Mouse (Mus musculus) heart, postnatal 0 days (tissue): Measurements from ENCODE around the gene Utp15. TPM values are rescaled to one million over a fixed set of nuclear protein-coding genes. Genes with fewer than 3 reads are reported as not detected.

ENCODE experiments used
- ATAC-seq: fragments of 200-750 bp; cut with Nextera tagmentation; 2 replicates; pipeline ENCODE4 v1.8.0; 2017; ENCODE audit warnings: low read depth, moderate number of reproducible peaks, moderate library complexity; ENCODE audit not compliant: insufficient read depth
- DNase-seq: peaks from one replicate; pipeline ENCODE4 v3.0.0-alpha.2; 2016; ENCODE audit warnings: low spot score
- H3K27ac ChIP-seq: fragments of 300-500 bp; sonication (generic); 2 replicates; pipeline ENCODE4 v1.5.1; 2014; ENCODE audit warnings: low read depth, mild to moderate bottlenecking
- H3K27me3 ChIP-seq: fragments of 300-500 bp; sonication (generic); 2 replicates; pipeline ENCODE4 v1.6.1; 2014; ENCODE audit warnings: low read length, mixed read lengths; ENCODE audit not compliant: control insufficient read depth, insufficient read depth
- H3K36me3 ChIP-seq: fragments of 300-500 bp; sonication (generic); replicated peaks from 2 replicates; pipeline ENCODE4 v1.6.1; 2014; ENCODE audit warnings: low read length, mixed read lengths; ENCODE audit not compliant: control insufficient read depth, insufficient read depth
- H3K4me1 ChIP-seq: fragments of 300-500 bp; sonication (generic); 2 replicates; pipeline ENCODE4 v1.6.1; 2014; ENCODE audit warnings: antibody characterized with exemption; ENCODE audit not compliant: control insufficient read depth, insufficient read depth
- H3K4me2 ChIP-seq: fragments of 300-500 bp; sonication (generic); 2 replicates; pipeline ENCODE4 v1.6.1; 2014; ENCODE audit warnings: low read depth, mild to moderate bottlenecking, low read length, moderate library complexity
- H3K4me3 ChIP-seq: fragments of 300-500 bp; sonication (generic); 2 replicates; pipeline ENCODE4 v1.5.1; 2014; ENCODE audit warnings: low read depth, low read length
- H3K9ac ChIP-seq: fragments of 300-500 bp; sonication (generic); replicated peaks from 2 replicates; pipeline ENCODE4 v1.6.1; 2014; ENCODE audit warnings: low read depth, low read length, mixed read lengths
- H3K9me3 ChIP-seq: fragments of 300-500 bp; sonication (generic); replicated peaks from 2 replicates; pipeline ENCODE4 v1.6.1; 2016; ENCODE audit warnings: low read length; ENCODE audit not compliant: control insufficient read depth
- CTCF ChIP-seq: IDR thresholded peaks from 2 replicates; pipeline ENCODE4 v1.5.1; 2016; ENCODE audit warnings: antibody characterized with exemption, control low read depth, low read depth
- EP300 ChIP-seq: IDR thresholded peaks from 2 replicates; pipeline ENCODE4 v1.6.1; 2016; ENCODE audit warnings: antibody characterized with exemption, low read depth
- WGBS: fragments of 180-500 bp; shearing (Covaris S2); extraction: QIAGEN DNeasy Blood & Tissue Kit; methylation state at CpG from one replicate; pipeline ENCODE4 v1.1.7; 2014; 5-methylcytosine and 5-hydroxymethylcytosine counted together
- polyA plus RNA-seq: library from polyadenylated mRNA; unstranded; fragments of >200 nt; fragmentation: Nextera tagmentation; extraction: Ambion mirVana; gene quantifications from 2 replicates; pipeline ENCODE4 v1.2.1, GENCODE M21; 2015
- total RNA-seq: library from RNA; depleted of rRNA; stranded (reverse); fragments of >200 nt; gene quantifications from 2 replicates; pipeline ENCODE4 v1.2.3, GENCODE M21; 2014; ENCODE audit warnings: low replicate concordance

Utp15 gene
- total and polyA plus RNA-seq, 2 experiments from 2014 or later, result 7.7 to 13.9 TPM

DNA sequence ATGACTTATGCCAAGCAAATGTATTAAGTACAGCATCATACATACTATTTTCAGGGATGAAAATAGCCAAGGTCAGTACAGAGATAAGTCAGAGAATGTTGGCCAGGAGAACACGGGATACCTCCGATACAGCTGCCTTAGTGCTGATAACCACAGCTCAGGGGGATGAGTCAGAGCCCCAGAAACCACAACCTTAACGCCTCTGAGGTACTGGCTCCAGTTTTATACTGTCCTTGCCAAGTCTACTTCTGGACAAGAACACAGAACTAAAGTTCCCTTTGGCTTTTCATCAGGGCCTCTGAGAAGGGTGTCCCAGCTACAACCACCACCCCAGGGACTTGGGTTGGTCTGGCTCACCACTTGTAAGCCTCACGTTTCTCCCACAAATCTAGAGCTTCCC lies 12.8 kb upstream of the Utp15 start:
- peak; percentile 79 for DNase-seq
- TF ChIP-seq CTCF (no peak), EP300 (no peak; the same call in 1 of the 2 replicates)
- H3K4me2 ChIP-seq, result no peak overlapping the region
- no peak overlapping the region for H3K9ac ChIP-seq
- H3K27me3 ChIP-seq, result no peaks in the 10 kb centered on the region
- H3K36me3 ChIP-seq, result peaks cover 41% of the 10 kb centered on the region
- H3K27ac ChIP-seq, result peak overlapping the region; percentile 74
- peak; percentile 88 for ATAC-seq
- peaks cover 13% of the 10 kb centered on the region; the same call in 1 of the 2 replicates for H3K4me1 ChIP-seq
- no peak overlapping the region for H3K4me3 ChIP-seq
- H3K9me3 ChIP-seq, result no peaks in the 10 kb centered on the region
- 15% methylated on average over 4 of the region's 4 CpGs for WGBS

DNA sequence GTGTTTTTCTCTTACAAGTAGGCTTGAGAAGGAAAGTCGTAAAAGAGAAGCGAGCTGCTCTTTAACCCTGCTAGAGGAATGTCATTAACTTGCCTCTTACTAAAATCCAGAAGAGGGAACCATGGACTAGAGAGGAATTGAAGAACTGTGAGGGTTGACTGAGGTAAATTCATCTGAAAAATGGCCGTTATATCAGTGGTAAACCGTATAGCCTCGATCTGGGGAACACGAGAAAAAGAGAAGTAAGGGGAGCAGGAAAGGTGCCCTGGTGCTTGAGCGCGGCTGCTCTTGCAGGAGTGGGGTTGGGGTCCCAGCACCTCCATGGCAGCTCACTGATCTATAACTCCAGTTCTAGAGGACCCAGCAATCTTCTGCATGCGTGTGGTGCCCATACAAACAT lies 11.2 kb upstream of the Utp15 start:
- Histone ChIP-seq H3K9me3 (no peaks in the 10 kb centered on the region), H3K27ac (no peak overlapping the region), H3K9ac (no peak overlapping the region), H3K4me2 (no peak overlapping the region), H3K4me3 (no peak overlapping the region), H3K36me3 (peaks cover 50% of the 10 kb centered on the region), H3K27me3 (no peaks in the 10 kb centered on the region), H3K4me1 (peaks cover 13% of the 10 kb centered on the region; the same call in 1 of the 2 replicates)
- ATAC-seq (no peak), DNase-seq (no peak)
- WGBS, result 93% methylated on average over 9 of the region's 9 CpGs
- TF ChIP-seq CTCF (no peak), EP300 (no peak)

DNA sequence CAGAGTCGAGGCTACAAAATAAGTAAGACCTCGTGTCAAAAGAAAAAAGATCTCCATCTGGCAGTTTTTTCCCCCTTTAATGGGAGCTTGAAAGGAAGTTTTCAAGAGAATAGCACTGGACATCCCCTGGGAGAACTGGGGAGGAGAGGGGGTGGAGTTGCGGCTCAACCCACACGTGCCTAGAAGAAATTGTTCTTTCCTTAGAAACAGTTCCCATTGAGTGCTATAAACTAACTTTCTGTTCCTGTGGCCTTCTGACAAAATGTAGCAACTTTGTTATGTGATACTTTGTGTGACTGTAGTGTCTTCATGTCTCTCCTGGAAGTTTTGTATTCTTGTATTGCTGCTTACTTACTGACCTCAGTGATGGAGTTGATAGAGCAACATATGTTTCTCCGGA lies 1.3 kb upstream of the Utp15 start:
- Histone ChIP-seq H3K4me2 (peak overlapping the region; percentile 89), H3K9me3 (no peaks in the 10 kb centered on the region), H3K27ac (no peak overlapping the region), H3K27me3 (no peaks in the 10 kb centered on the region), H3K36me3 (peaks cover 26% of the 10 kb centered on the region), H3K9ac (peak overlapping the region; percentile 87), H3K4me3 (peak overlapping the region; percentile 95), H3K4me1 (peaks cover 13% of the 10 kb centered on the region; the same call in 1 of the 2 replicates)
- ATAC-seq (no peak), DNase-seq (peak; percentile 28)
- no peak for TF ChIP-seq CTCF
- no peak for TF ChIP-seq EP300
- 30% methylated on average over 5 of the region's 5 CpGs for WGBS

DNA sequence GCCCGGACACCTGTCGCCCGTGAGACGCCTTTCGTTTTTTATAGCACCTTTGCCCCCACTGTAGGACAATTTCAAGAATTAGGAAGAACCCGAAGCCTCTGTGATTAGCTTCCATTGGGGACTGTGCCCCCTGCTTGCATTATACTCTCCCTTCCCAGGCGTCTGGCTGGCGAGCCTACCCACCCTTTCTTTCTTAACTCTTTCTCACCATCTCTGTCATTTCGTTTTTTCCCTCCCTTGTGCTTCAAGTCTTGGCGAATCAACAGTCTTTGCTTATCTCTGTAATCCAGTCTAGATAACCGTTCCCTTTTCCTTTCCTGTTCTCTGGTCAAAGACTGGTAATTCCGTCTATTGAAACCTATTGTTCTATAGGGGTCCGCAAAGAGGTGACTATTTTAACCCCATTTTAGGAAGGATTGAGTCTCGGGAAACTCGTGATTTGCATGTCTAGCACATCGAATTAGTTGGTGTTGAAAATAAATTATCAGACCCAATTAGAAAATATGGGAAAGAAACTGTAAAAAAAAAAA lies 682 bp upstream of the Utp15 start:
- WGBS, result under 1% methylated on average over 16 of the region's 16 CpGs
- H3K27ac ChIP-seq, result peak overlapping the region; percentile 96

DNA sequence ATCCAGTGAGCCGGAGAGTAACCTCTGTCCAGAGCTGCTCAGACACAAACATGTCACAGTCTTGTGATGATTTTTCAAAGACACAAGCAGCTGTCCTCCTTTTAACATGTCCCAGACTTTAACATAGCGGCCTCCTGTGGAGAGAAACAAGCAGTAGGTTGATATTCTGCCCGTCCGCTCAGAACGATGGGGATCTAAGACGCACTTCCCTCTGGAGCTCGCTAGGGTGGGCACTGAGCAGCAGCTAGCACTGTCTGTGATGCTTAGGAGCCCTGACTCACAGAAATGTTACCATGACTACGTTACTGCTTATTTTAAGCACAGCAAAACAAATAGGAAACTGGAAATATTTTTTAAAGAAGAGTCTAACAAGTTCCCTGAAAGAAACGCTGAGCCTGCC lies 7.9 kb downstream of the Utp15 start:
- no peak overlapping the region for H3K27ac ChIP-seq
- ATAC-seq (no peak), DNase-seq (peak; percentile 11)
- no peaks in the 10 kb centered on the region for H3K4me1 ChIP-seq
- H3K4me2 ChIP-seq, result no peak overlapping the region
- no peak overlapping the region for H3K9ac ChIP-seq
- TF ChIP-seq CTCF (peak; percentile 19), EP300 (no peak)
- no peaks in the 10 kb centered on the region for H3K27me3 ChIP-seq
- 67% methylated on average over 9 of the region's 9 CpGs for WGBS
- H3K9me3 ChIP-seq, result no peaks in the 10 kb centered on the region
- H3K4me3 ChIP-seq, result no peak overlapping the region
- peaks cover 91% of the 10 kb centered on the region for H3K36me3 ChIP-seq

More for the DNA sequence above, 682 bp upstream of the Utp15 start:
- DNase-seq (no peak), ATAC-seq (peak; percentile 12)
- Histone ChIP-seq H3K4me2 (peak overlapping the region; percentile 89), H3K36me3 (peaks cover 26% of the 10 kb centered on the region), H3K4me3 (peak overlapping the region; percentile 95), H3K4me1 (peaks cover 13% of the 10 kb centered on the region; the same call in 1 of the 2 replicates), H3K27me3 (no peaks in the 10 kb centered on the region), H3K9ac (peak overlapping the region; percentile 87), H3K9me3 (no peaks in the 10 kb centered on the region)
- TF ChIP-seq CTCF, result 0 out of 2 replicates have a peak, but pooled peaks have one; percentile 0
- TF ChIP-seq EP300, result no peak

DNA sequence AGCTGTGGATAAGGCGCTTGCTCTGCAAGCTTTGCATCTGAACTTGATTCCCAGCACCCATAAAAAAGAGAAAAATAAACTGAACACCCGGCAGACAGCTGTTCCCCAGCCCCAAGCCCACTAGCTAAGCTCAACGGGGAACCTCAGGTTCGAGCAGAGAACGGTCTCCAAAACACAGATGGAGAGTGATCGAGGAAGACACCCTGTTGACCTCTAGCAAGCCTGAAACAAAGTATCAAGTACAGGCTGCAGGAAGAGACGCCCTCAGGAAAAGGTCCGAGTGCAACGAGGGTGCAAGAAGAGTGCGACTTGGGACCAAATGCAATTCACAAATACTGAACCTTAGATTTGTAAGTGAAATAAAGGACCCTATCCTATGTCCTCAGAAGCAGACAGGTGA lies 13.2 kb downstream of the Utp15 start:
- TF ChIP-seq EP300 (no peak), CTCF (no peak)
- Histone ChIP-seq H3K9ac (no peak overlapping the region), H3K4me3 (no peak overlapping the region), H3K36me3 (peaks cover 66% of the 10 kb centered on the region), H3K27ac (no peak overlapping the region), H3K4me1 (no peaks in the 10 kb centered on the region), H3K4me2 (no peak overlapping the region), H3K9me3 (no peaks in the 10 kb centered on the region), H3K27me3 (no peaks in the 10 kb centered on the region)
- WGBS, result 91% methylated on average over 10 of the region's 10 CpGs
- ATAC-seq (no peak), DNase-seq (no peak)
